Mouse (Mus musculus) olfactory bulb, adult 2 months (tissue): ENCODE data around the gene H2al1f.
"Not testable (repeated sequence)": the region's sequence is repeated elsewhere in the genome, so short reads cannot be mapped to it uniquely, and the experiment has no call there.

ENCODE experiments used
- CTCF ChIP-seq: fragments of 200-500 bp; IDR thresholded peaks from 2 replicates; pipeline ENCODE4 v1.5.1; 2012; ENCODE audit warnings: low read depth, mild to moderate bottlenecking, low read length, moderate library complexity; ENCODE audit not compliant: insufficient read depth
- POLR2A ChIP-seq: fragments of 200-500 bp; IDR thresholded peaks from 2 replicates; pipeline ENCODE4 v1.6.1; 2012; ENCODE audit warnings: mild to moderate bottlenecking, low read depth, low read length, moderate library complexity; ENCODE audit not compliant: insufficient read depth

- not testable (repeated sequence) for TF ChIP-seq CTCF, POLR2A
Observed at GRCm38 (mm10) chrX:11327522-11327921, 12.6 kb downstream of the H2al1f start, which contains the start of gene H2al1j.
